Mouse (Mus musculus): Measurements from ENCODE around the gene Olfr1512. TPM values are rescaled to one million over a fixed set of nuclear protein-coding genes. Genes with fewer than 3 reads are reported as not detected.
"Not testable (repeated sequence)": the region's sequence is repeated elsewhere in the genome, so short reads cannot be mapped to it uniquely, and the experiment has no call there.

Olfr1512 gene
- 0.12 and 0.21 TPM in 2 replicates for polyA plus RNA-seq (2015; fragmentation: Nextera tagmentation; extraction: Ambion mirVana)

DNA sequence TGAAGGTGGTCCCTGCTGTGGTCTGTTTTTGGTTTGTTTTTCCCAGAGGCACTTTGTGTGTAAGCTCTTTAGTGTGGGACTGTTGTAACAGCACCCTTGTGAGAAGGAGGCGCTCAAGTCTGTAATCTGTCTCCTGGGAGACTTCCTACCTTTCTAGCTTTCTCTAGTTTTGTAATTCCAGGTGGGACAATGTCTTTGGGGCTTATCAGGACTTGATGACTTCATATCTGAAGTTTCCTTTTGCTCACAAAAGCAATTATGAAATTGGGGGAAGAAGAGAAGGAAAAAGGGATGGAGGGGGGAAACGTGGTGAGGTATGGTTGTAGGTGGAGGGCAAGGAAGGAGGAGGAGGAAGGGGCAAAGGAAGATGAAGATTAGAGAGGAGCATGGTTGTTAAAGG lies at the start of gene Olfr1512:
TSS of gene Olfr1512 (minus strand) at position 101 of the 400 bp plus-strand sequence.
- Histone ChIP-seq H3K27me3 (no peaks in the 10 kb centered on the region), H3K4me2 (no peak within 1 kb of the TSS), H3K9ac (no peak within 1 kb of the TSS), H3K4me3 (no peak within 1 kb of the TSS), H3K27ac (no peak within 1 kb of the TSS), H3K9me3 (no peaks in the 10 kb centered on the region), H3K4me1 (replicated peaks) (no peaks in the 10 kb centered on the region), H3K36me3 (no peaks in the 10 kb centered on the region)
- no peak for ATAC-seq (ENCODE audit: low FRiP score)
- WGBS: 84% methylated on average over 2 of the region's 2 CpGs

DNA sequence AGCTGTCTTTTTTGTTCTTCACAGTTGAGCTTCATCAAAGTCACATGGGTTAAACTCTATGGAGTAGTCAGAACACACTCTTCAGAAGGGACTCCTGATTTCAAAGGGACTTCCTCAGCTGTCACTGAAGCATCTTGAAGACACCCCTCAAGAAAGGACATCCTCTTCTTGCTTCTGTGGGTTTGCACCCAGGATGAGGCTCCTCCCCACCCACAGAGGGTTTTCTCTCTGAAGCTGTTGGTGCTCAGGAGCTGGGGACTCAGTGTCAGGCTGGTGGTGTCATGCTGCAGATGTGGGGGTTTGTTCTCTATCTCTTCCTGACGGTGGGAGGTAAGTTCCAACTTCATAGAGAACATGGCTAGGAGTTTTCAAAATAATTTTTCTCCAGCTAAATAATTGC lies 48.7 kb upstream of the Olfr1512 start:
- Histone ChIP-seq H3K4me2 (no peak overlapping the region), H3K27ac (no peak overlapping the region), H3K36me3 (no peaks in the 10 kb centered on the region), H3K4me1 (replicated peaks) (no peaks in the 10 kb centered on the region), H3K27me3 (no peaks in the 10 kb centered on the region), H3K9ac (no peak overlapping the region), H3K9me3 (no peaks in the 10 kb centered on the region), H3K4me3 (no peak overlapping the region)
- 91% methylated on average over 1 of the region's 1 CpGs for WGBS
- ATAC-seq (ENCODE audit: low FRiP score): no peak

DNA sequence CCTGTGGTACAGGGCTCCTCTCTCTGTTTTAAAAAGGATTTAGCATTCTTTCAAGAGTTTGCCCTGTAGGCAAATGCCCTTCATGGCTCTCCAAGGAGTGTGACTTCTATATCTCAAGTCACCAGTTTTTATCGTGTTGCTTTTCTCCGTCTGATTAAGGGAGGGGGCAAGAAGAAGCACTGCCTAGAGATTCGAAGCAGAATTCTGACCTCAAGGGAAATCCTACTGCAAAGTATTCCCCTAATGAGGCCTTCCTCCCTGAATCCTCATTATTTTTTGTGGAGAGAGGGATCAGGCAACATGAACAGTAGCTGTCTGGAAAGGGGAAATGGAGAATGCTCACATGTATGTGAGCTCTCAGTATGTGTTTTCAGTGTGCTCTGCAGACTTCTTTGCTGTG lies 35.3 kb upstream of the Olfr1512 start, which contains the start of gene Olfr1510:
TSS of gene Olfr1510 (minus strand) at position 101 of the 400 bp plus-strand sequence.
- no peak for ATAC-seq (ENCODE audit: low FRiP score)
- H3K9me3 ChIP-seq: no peaks in the 10 kb centered on the region
- no peak within 1 kb of the TSS for H3K4me3 ChIP-seq
- 91% methylated on average over 3 of the region's 3 CpGs for WGBS
- no peaks in the 10 kb centered on the region for H3K4me1 ChIP-seq (replicated peaks)
- H3K36me3 ChIP-seq: no peaks in the 10 kb centered on the region
- no peak within 1 kb of the TSS for H3K4me2 ChIP-seq
- H3K27me3 ChIP-seq: no peaks in the 10 kb centered on the region
- H3K9ac ChIP-seq: no peak within 1 kb of the TSS
- no peak within 1 kb of the TSS for H3K27ac ChIP-seq

DNA sequence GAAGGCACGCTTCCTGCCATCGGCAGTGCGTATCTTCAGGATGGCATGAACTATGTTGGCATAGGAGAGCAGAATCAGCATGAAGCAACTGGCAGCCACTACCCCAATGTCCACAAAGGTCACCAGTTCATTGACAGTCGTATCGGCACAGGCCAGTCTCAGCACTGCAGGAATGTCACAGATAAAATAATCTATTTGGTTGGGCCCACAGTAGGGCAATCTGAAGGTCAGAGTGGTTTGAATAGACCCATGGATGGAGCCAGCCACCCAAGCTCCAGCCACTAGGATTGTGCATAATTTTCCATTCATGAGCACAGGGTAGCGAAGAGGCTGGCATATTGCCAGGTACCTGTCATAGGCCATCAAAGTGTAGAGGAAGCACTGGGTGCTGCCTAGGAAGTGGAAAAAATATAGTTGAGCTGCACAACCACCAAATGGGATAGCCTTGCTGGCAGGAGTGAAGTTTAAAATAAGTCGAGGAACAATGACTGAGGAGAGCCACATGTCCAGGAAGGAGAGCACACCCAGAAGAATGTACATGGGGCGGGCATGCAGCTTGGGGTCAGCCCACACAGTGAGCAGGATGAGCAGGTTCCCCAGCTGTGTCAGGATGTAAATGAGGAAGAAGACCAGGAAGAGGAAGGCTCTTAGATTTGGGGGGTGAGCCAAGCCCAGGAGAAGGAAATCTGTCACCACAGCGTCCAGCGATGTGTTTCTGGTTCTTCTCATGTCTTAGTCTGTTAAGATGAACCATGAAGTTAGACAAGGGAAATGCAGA lies 31.4 kb upstream of the Olfr1512 start:
- 75% methylated on average over 7 of the region's 10 CpGs for WGBS
- not testable (repeated sequence) for H3K4me3 ChIP-seq; H3K36me3 ChIP-seq; ATAC-seq (ENCODE audit: low FRiP score); H3K9ac ChIP-seq; H3K4me1 ChIP-seq (replicated peaks); H3K4me2 ChIP-seq; H3K27ac ChIP-seq; H3K27me3 ChIP-seq; H3K9me3 ChIP-seq

DNA sequence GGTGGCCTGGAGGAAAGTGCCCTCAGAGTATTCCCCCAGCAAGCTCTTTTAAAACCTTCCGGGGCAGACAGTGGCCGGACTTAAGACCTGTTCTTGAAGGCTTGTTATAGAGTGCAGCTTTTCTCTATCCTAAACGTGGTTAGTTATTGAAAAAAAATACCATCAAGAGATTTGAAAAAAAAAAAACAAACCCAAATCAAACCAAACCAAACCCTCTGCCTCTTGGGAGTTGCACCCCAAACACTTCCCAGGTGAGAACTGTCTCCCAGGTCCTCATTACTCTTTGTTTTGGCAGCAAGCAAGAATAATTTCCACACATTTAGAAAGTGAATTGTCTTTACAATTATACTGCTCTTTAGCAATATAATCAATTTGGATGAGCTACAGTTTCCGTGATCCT lies 18.3 kb upstream of the Olfr1512 start, which contains the start of gene Olfr1511:
TSS of gene Olfr1511 (minus strand) at position 101 of the 400 bp plus-strand sequence.
- Histone ChIP-seq H3K4me3 (no peak within 1 kb of the TSS), H3K27me3 (no peaks in the 10 kb centered on the region), H3K27ac (no peak within 1 kb of the TSS), H3K9me3 (no peaks in the 10 kb centered on the region), H3K4me1 (replicated peaks) (no peaks in the 10 kb centered on the region), H3K4me2 (no peak within 1 kb of the TSS), H3K36me3 (no peaks in the 10 kb centered on the region), H3K9ac (no peak within 1 kb of the TSS)
- ATAC-seq (ENCODE audit: low FRiP score): no peak
- WGBS: 80% methylated on average over 4 of the region's 4 CpGs

DNA sequence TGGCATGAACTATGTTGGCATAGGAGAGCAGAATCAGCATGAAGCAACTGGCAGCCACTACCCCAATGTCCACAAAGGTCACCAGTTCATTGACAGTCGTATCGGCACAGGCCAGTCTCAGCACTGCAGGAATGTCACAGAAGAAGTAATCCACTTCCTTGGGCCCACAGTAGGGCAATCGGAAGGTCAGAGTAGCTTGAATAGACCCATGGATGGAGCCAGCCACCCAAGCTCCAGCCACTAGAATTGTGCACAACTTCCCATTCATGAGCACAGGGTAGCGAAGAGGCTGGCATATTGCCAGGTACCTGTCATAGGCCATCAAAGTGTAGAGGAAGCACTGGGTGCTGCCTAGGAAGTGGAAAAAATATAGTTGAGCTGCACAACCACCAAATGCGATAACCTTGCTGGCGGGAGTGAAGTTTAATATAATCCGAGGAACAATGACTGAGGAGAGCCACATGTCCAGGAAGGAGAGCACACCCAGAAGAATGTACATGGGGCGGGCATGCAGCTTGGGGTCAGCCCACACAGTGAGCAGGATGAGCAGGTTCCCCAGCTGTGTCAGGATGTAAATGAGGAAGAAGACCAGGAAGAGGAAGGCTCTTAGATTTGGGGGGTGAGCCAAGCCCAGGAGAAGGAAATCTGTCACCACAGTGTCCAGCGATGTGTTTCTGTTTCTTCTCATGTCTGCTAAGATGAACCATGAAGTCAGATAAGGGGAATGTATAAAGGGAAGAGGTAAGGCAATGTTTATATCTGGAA lies 11.3 kb upstream of the Olfr1512 start:
- not testable (repeated sequence) for H3K9ac ChIP-seq; H3K4me3 ChIP-seq; H3K4me2 ChIP-seq; H3K9me3 ChIP-seq; ATAC-seq (ENCODE audit: low FRiP score); H3K27ac ChIP-seq; H3K4me1 ChIP-seq (replicated peaks); H3K27me3 ChIP-seq; H3K36me3 ChIP-seq
- WGBS: 91% methylated on average over 9 of the region's 9 CpGs

DNA sequence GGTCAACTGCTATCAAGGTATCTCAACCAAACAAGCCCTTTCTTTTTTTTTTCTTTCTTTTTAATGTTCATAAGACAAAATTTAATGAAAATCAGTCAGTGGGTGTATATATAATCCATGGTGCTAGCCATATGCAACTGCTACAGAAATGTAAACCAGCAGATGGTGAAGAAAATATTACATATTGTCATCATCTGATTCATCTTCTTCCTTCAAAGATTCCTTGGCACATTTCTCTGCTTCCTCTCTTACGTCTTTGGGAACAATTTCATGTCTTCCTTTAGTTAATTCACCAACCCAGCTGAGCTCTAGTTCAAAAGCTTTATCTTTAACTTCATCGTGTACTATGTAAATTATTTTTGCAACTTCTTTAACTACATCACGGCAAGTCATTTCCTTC lies 10.2 kb downstream of the Olfr1512 start:
- H3K4me1 ChIP-seq (replicated peaks): no peaks in the 10 kb centered on the region
- H3K9me3 ChIP-seq: no peaks in the 10 kb centered on the region
- no peak overlapping the region for H3K9ac ChIP-seq
- H3K4me2 ChIP-seq: no peak overlapping the region
- no peak overlapping the region for H3K27ac ChIP-seq
- no peak for ATAC-seq (ENCODE audit: low FRiP score)
- WGBS: 89% methylated on average over 3 of the region's 3 CpGs
- no peak overlapping the region for H3K4me3 ChIP-seq
- no peaks in the 10 kb centered on the region for H3K27me3 ChIP-seq
- no peaks in the 10 kb centered on the region for H3K36me3 ChIP-seq

DNA sequence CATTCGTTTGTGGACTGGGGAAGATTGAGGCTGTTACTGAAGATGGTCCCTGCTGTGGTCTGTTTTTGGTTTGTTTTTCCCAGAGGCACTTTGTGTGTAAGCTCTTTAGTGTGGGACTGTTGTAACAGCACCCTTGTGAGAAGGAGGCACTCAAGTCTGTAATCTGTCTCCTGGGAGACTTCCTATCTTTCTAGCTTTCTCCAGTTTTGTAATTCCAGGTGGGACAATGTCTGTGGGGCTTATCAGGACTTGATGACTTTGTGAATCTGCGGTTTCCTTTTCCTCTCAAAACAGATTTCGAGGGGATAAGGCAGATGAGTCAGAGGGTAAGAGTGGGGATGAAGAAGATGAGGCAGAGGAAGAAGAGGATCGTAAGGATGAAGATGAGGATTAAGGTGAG lies 22.7 kb downstream of the Olfr1512 start, which contains the start of gene Olfr1513:
TSS of gene Olfr1513 (minus strand) at position 101 of the 400 bp plus-strand sequence.
- WGBS: 84% methylated on average over 4 of the region's 4 CpGs
- no peak within 1 kb of the TSS for H3K4me2 ChIP-seq
- ATAC-seq (ENCODE audit: low FRiP score): no peak
- H3K36me3 ChIP-seq: no peaks in the 10 kb centered on the region
- H3K27me3 ChIP-seq: no peaks in the 10 kb centered on the region
- no peak within 1 kb of the TSS for H3K4me3 ChIP-seq
- H3K4me1 ChIP-seq (replicated peaks): no peaks in the 10 kb centered on the region
- no peak within 1 kb of the TSS for H3K27ac ChIP-seq
- H3K9me3 ChIP-seq: no peaks in the 10 kb centered on the region
- H3K9ac ChIP-seq: no peak within 1 kb of the TSS

DNA sequence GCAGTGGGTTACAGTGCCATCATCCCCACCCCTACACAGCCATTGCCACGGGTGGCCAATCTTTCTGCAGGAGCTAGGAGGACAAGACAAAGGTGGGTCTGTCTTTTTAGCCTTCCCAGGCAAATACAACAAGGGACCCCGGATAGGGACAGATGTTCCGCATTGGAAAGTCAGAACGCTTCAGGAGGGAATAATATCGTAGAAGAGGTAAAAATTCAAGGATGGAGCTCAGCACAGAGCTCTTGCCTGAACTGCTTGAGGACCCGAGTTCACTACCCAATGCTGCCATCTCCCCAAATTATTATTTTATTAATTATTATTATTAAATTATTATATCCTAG lies 39.5 kb downstream of the Olfr1512 start:
- whole genome bisulfite sequencing: 77% methylated on average over 6 of the region's 6 CpGs
- Histone ChIP-seq H3K4me3 (peak overlapping the region; percentile 29), H3K9me3 (no peaks in the 10 kb centered on the region), H3K4me1 (replicated peaks) (0 out of 2 replicates have a peak, but pooled peaks cover 5% of the 10 kb centered on the region), H3K36me3 (no peaks in the 10 kb centered on the region), H3K27ac (peak overlapping the region; percentile 66; the same call in 1 of the 2 replicates), H3K4me2 (peak overlapping the region; percentile 48), H3K9ac (peak overlapping the region; percentile 63), H3K27me3 (no peaks in the 10 kb centered on the region)
- 0 out of 2 replicates have a peak, but pooled peaks have one; percentile 15 for ATAC-seq (ENCODE audit: low FRiP score)

DNA sequence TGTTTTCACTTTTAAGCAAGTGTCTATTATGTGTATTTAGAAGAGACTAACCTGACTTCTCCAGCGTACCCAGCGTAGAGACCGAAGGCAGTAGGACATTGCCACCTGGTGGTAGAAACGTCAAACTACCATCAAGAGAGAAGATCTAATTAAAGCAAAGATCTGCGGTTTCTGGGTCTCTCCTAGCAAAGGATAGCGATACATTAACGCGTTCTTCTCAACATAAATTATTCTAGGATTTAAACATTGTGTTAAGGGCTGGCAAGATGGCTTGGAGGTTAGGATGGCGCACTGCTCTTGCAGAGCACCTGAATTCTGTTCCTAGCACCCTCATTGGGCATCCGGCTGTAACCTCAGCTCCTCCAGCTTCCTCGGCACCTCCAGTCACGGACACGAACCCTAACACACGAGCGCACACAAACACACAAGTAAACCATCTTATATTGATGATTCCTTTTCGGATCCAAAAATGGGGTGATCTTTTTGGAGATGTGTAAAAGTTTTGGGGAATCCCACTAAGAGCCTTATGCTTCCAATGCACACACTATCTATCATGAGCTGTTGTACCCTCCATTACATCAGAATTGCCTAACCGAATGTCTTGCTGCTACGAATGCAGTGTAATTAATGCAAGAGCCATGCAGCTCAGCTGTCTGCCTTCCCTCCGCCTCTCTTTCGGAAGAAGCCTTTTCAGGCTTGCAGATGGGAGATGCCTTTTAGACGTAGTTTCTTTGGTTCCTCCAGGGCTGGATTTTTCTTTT lies 40.0 kb downstream of the Olfr1512 start:
- Histone ChIP-seq H3K27ac (peak overlapping the region; percentile 66; the same call in 1 of the 2 replicates), H3K27me3 (no peaks in the 10 kb centered on the region), H3K9ac (peak overlapping the region; percentile 63), H3K4me2 (peak overlapping the region; percentile 48), H3K4me1 (replicated peaks) (0 out of 2 replicates have a peak, but pooled peaks cover 5% of the 10 kb centered on the region), H3K4me3 (peak overlapping the region; percentile 29), H3K9me3 (no peaks in the 10 kb centered on the region), H3K36me3 (no peaks in the 10 kb centered on the region)
- ATAC-seq (ENCODE audit: low FRiP score): peak; percentile 78
- WGBS: 29% methylated on average over 21 of the region's 21 CpGs

DNA sequence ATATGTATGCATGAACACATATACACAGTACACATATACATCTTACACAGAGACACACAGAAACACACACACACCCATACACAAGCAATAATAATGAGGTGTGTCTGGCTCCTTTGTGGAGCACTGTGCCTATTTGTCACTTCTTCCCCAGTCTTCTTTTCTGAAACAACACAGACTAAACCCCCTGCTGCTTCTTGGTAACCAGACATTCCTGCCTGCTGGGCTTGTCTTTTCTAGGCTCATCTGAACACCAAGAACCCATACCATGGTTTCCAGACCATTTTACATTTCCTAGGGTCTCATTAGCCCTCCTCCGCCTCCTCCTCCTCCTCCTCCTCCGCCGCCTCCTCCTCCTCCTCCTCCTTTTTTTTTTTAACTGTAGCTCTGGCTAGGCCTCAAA lies 46.8 kb downstream of the Olfr1512 start:
- 0 out of 2 replicates have a peak overlapping the region, but pooled peaks have one; percentile 30 for H3K27ac ChIP-seq
- H3K36me3 ChIP-seq: no peaks in the 10 kb centered on the region
- no peak for ATAC-seq (ENCODE audit: low FRiP score)
- H3K27me3 ChIP-seq: no peaks in the 10 kb centered on the region
- H3K4me2 ChIP-seq: no peak overlapping the region
- 28% methylated on average over 3 of the region's 3 CpGs for WGBS
- no peak overlapping the region for H3K9ac ChIP-seq
- no peaks in the 10 kb centered on the region for H3K9me3 ChIP-seq
- peaks cover 15% of the 10 kb centered on the region for H3K4me1 ChIP-seq (replicated peaks)
- H3K4me3 ChIP-seq: no peak overlapping the region

Data from hindbrain, embryonic 13.5 days (tissue).